Mouse (Mus musculus) ovary, postnatal 10 days (tissue): ENCODE results near the gene Zfp541.

Experiments used
- DNase-seq: peaks from one replicate; pipeline ENCODE4 v3.0.0; 2022; ENCODE audit warnings: low spot score

The Zfp541 gene

GRCm38 (mm10) chr7:16061219-16062098 lies at the start of gene Zfp541:
Gene Zfp541 (plus strand): TSS chr7:16061814.
- DNase-seq = no peak

- DNase-seq = no peak
These were observed 48.9 kb upstream of the Zfp541 start for GRCm38 (mm10) chr7:16012576-16013263.

- no peak for DNase-seq
These were observed 47.8 kb upstream of the Zfp541 start for GRCm38 (mm10) chr7:16013722-16014275.

GRCm38 (mm10) chr7:16014521-16015175 lies 47.0 kb upstream of the Zfp541 start:
- DNase-seq = no peak

- no peak for DNase-seq
These were observed 46.2 kb upstream of the Zfp541 start for GRCm38 (mm10) chr7:16015384-16015783.

- DNase-seq = no peak
These were observed 43.4 kb upstream of the Zfp541 start for GRCm38 (mm10) chr7:16018016-16018810.

- no peak for DNase-seq
These were observed 42.1 kb upstream of the Zfp541 start for GRCm38 (mm10) chr7:16019256-16020094.

GRCm38 (mm10) chr7:16024603-16025222 lies 36.9 kb upstream of the Zfp541 start:
- no peak for DNase-seq

- DNase-seq = no peak
These were observed 33.3 kb upstream of the Zfp541 start for GRCm38 (mm10) chr7:16028102-16028927.

- DNase-seq = no peak
These were observed 30.5 kb upstream of the Zfp541 start for GRCm38 (mm10) chr7:16031072-16031471.

GRCm38 (mm10) chr7:16033059-16033458 lies 28.6 kb upstream of the Zfp541 start:
- no peak for DNase-seq

GRCm38 (mm10) chr7:16033580-16034461 lies 27.8 kb upstream of the Zfp541 start:
- DNase-seq = no peak

GRCm38 (mm10) chr7:16036972-16037371 lies 24.6 kb upstream of the Zfp541 start:
- no peak for DNase-seq

GRCm38 (mm10) chr7:16039363-16039762 lies 22.3 kb upstream of the Zfp541 start:
- DNase-seq = no peak

GRCm38 (mm10) chr7:16041208-16041607 lies 20.4 kb upstream of the Zfp541 start:
- no peak for DNase-seq

GRCm38 (mm10) chr7:16042850-16043775 lies 18.5 kb upstream of the Zfp541 start:
- DNase-seq = no peak

- DNase-seq = no peak
These were observed 17.7 kb upstream of the Zfp541 start for GRCm38 (mm10) chr7:16043861-16044435.
